Mouse (Mus musculus) kidney, embryonic 15.5 days (tissue): Measurements from ENCODE around the gene Tspyl3. TPM values are rescaled to one million over a fixed set of nuclear protein-coding genes. Genes with fewer than 3 reads are reported as not detected.

ENCODE experiments used
- ATAC-seq: fragments of 200-750 bp; cut with Nextera tagmentation; replicated peaks from 2 replicates; pipeline ENCODE4 v1.8.0; 2017; ENCODE audit warnings: moderate TSS enrichment; ENCODE audit not compliant: low FRiP score
- H3K27ac ChIP-seq: fragments of 300-500 bp; sonication (generic); 2 replicates; pipeline ENCODE4 v1.5.1; 2015; ENCODE audit warnings: mild to moderate bottlenecking, inconsistent platforms
- H3K27me3 ChIP-seq: fragments of 300-500 bp; sonication (generic); 2 replicates; pipeline ENCODE4 v1.6.1; 2015; ENCODE audit warnings: inconsistent platforms
- H3K36me3 ChIP-seq: fragments of 300-500 bp; sonication (generic); 2 replicates; pipeline ENCODE4 v1.6.1; 2015; ENCODE audit warnings: inconsistent platforms
- H3K4me1 ChIP-seq: fragments of 300-500 bp; sonication (generic); 2 replicates; pipeline ENCODE4 v1.6.1; 2015; ENCODE audit warnings: inconsistent platforms
- H3K4me2 ChIP-seq: fragments of 300-500 bp; sonication (generic); 2 replicates; pipeline ENCODE4 v1.6.1; 2015; ENCODE audit warnings: moderate library complexity, mild to moderate bottlenecking, inconsistent platforms
- H3K4me3 ChIP-seq: fragments of 300-500 bp; sonication (generic); replicated peaks from 2 replicates; pipeline ENCODE4 v1.5.1; 2015; ENCODE audit warnings: mild to moderate bottlenecking, inconsistent platforms
- H3K9ac ChIP-seq: fragments of 300-500 bp; sonication (generic); 2 replicates; pipeline ENCODE4 v1.6.1; 2015; ENCODE audit warnings: mild to moderate bottlenecking, inconsistent platforms
- H3K9me3 ChIP-seq: fragments of 300-500 bp; sonication (generic); replicated peaks from 2 replicates; pipeline ENCODE4 v1.6.1; 2016; ENCODE audit warnings: inconsistent platforms
- WGBS: fragments of 180-500 bp; shearing (Covaris S2); methylation state at CpG from one replicate; pipeline ENCODE4 v1.1.7; 2015; ENCODE audit warnings: mixed read lengths; 5-methylcytosine and 5-hydroxymethylcytosine counted together
- polyA plus RNA-seq: library from polyadenylated mRNA; unstranded; fragments of >200 nt; fragmentation: Nextera tagmentation; extraction: Ambion mirVana; gene quantifications from 2 replicates; pipeline ENCODE4 v1.2.1, GENCODE M21; 2015

The Tspyl3 gene
- polyA plus RNA-seq, 1 experiment from 2014 or later = 12.2 TPM

GRCm38 (mm10) chr2:153222130-153222529 is 3.1 kb downstream of the Tspyl3 start:
- no peak overlapping the region for H3K27ac ChIP-seq
- no peak overlapping the region for H3K4me2 ChIP-seq
- no peak for ATAC-seq
- H3K36me3 ChIP-seq = no peaks in the 10 kb centered on the region; the same call in 1 of the 2 replicates
- peaks cover 13% of the 10 kb centered on the region for H3K4me1 ChIP-seq
- no peak overlapping the region for H3K4me3 ChIP-seq
- no peaks in the 10 kb centered on the region for H3K27me3 ChIP-seq
- no peaks in the 10 kb centered on the region for H3K9me3 ChIP-seq
- H3K9ac ChIP-seq = no peak overlapping the region

DNA sequence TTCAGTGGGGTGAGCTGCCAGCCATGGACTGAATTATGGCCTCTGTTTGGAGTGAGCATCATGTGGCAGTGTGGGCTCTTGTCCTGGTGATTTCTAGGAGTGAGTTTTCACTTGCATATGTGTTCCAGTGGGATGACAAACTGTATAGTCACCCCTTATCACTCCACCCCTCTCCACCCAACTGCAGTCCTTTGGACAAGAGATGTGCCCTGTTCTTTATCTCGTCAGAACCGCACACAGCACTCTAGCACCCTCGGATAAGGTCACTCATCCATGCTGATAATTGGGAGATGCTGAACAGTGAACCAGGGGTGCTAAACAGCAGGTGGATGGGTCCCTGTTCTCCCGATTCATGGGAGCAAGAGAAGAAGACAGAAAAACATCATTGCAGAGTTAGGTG is 3.6 kb downstream of the Tspyl3 start:
- H3K4me3 ChIP-seq = no peak overlapping the region
- 83% methylated on average over 4 of the region's 4 CpGs for WGBS
- ATAC-seq = no peak; the same call in 1 of the 2 replicates
- no peak overlapping the region for H3K9ac ChIP-seq
- no peaks in the 10 kb centered on the region for H3K36me3 ChIP-seq
- peaks cover 13% of the 10 kb centered on the region for H3K4me1 ChIP-seq
- no peaks in the 10 kb centered on the region for H3K27me3 ChIP-seq
- H3K27ac ChIP-seq = no peak overlapping the region
- no peaks in the 10 kb centered on the region for H3K9me3 ChIP-seq
- no peak overlapping the region for H3K4me2 ChIP-seq

- Histone ChIP-seq H3K36me3 (no peaks in the 10 kb centered on the region), H3K4me2 (no peak overlapping the region), H3K4me3 (no peak overlapping the region), H3K4me1 (no peaks in the 10 kb centered on the region), H3K27me3 (no peaks in the 10 kb centered on the region), H3K27ac (no peak overlapping the region), H3K9ac (no peak overlapping the region), H3K9me3 (no peaks in the 10 kb centered on the region)
- 74% methylated on average over 3 of the region's 3 CpGs for WGBS
- no peak for ATAC-seq
Observed at GRCm38 (mm10) chr2:153218516-153218915, 6.7 kb downstream of the Tspyl3 start.

DNA sequence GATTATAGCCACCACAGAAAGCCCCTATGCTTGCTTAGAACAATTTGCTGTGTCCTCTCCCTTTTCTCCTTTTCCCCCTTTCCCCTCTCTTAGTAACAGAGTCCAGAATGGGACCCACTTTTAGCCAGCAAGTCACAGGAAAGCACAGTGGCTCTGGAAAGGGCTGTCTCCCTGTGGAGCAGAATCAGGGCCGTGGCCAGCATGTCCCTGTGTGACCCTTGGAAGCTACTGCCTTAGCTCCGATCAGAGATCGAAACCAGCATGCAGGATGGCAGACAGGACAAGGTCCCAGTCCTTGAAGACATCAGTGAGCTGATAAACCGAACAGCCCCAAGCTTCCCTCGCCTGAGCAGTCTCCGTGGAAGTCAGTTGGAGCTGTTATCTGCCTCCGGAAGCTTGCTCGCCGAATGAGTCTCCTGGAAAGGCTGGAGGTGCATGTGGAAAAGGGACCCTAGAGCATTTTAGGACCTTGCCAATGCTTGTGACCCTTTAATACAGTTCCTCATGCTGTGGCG is 7.4 kb downstream of the Tspyl3 start:
- H3K9me3 ChIP-seq = no peaks in the 10 kb centered on the region
- H3K4me1 ChIP-seq = no peaks in the 10 kb centered on the region
- 83% methylated on average over 10 of the region's 10 CpGs for WGBS
- no peak for ATAC-seq
- H3K27me3 ChIP-seq = no peaks in the 10 kb centered on the region
- H3K36me3 ChIP-seq = no peaks in the 10 kb centered on the region
- no peak overlapping the region for H3K4me3 ChIP-seq
- H3K9ac ChIP-seq = no peak overlapping the region
- no peak overlapping the region for H3K27ac ChIP-seq
- no peak overlapping the region for H3K4me2 ChIP-seq

- no peaks in the 10 kb centered on the region for H3K9me3 ChIP-seq
- no peak overlapping the region for H3K4me3 ChIP-seq
- H3K9ac ChIP-seq = no peak overlapping the region
- no peaks in the 10 kb centered on the region for H3K27me3 ChIP-seq
- H3K27ac ChIP-seq = no peak overlapping the region
- H3K36me3 ChIP-seq = 0 out of 2 replicates have a peak, but pooled peaks cover under 1% of the 10 kb centered on the region
- no peaks in the 10 kb centered on the region for H3K4me1 ChIP-seq
- 83% methylated on average over 4 of the region's 4 CpGs for WGBS
- no peak overlapping the region for H3K4me2 ChIP-seq
- ATAC-seq = no peak
Observed at GRCm38 (mm10) chr2:153215421-153215820, 9.8 kb downstream of the Tspyl3 start.

GRCm38 (mm10) chr2:153214771-153215259 is 10.4 kb downstream of the Tspyl3 start:
- no peak overlapping the region for H3K4me2 ChIP-seq
- no peak overlapping the region for H3K9ac ChIP-seq
- no peaks in the 10 kb centered on the region for H3K27me3 ChIP-seq
- no peaks in the 10 kb centered on the region for H3K9me3 ChIP-seq
- ATAC-seq = no peak
- no peak overlapping the region for H3K27ac ChIP-seq
- no peak overlapping the region for H3K4me3 ChIP-seq
- peaks cover 7% of the 10 kb centered on the region for H3K36me3 ChIP-seq
- H3K4me1 ChIP-seq = no peaks in the 10 kb centered on the region
- 63% methylated on average over 6 of the region's 6 CpGs for WGBS

DNA sequence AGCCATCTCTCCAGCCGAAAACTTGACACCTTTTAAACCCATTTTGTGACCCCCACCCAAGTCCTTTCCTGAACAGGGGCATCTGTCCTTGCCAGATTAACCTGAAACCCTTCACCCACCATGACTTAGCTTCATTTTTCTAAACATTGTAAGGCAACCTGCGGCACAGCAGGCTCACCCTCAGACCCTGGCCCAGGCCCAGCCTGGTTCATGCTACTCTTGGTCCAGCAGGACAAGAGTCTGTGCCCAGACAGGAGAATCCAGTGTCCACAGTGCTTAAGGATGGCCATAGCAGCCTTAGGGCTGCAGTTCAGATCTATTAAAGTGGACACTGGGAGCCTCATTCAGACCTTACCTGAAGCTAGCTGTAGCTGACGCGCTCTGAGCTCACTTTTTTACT is 11.9 kb downstream of the Tspyl3 start:
- ATAC-seq = no peak
- no peak overlapping the region for H3K4me3 ChIP-seq
- H3K27ac ChIP-seq = no peak overlapping the region
- 86% methylated on average over 4 of the region's 4 CpGs for WGBS
- no peaks in the 10 kb centered on the region for H3K27me3 ChIP-seq
- no peak overlapping the region for H3K4me2 ChIP-seq
- H3K9me3 ChIP-seq = no peaks in the 10 kb centered on the region
- H3K9ac ChIP-seq = no peak overlapping the region
- no peaks in the 10 kb centered on the region for H3K4me1 ChIP-seq
- H3K36me3 ChIP-seq = peaks cover 22% of the 10 kb centered on the region

GRCm38 (mm10) chr2:153211451-153211850 is 13.8 kb downstream of the Tspyl3 start:
- Histone ChIP-seq H3K4me1 (no peaks in the 10 kb centered on the region), H3K4me3 (no peak overlapping the region), H3K9ac (no peak overlapping the region), H3K27me3 (no peaks in the 10 kb centered on the region), H3K36me3 (peaks cover 41% of the 10 kb centered on the region), H3K4me2 (no peak overlapping the region), H3K27ac (no peak overlapping the region), H3K9me3 (no peaks in the 10 kb centered on the region)
- WGBS = 92% methylated on average over 5 of the region's 5 CpGs
- ATAC-seq = no peak

GRCm38 (mm10) chr2:153209286-153209685 is 16.0 kb downstream of the Tspyl3 start:
- Histone ChIP-seq H3K4me1 (no peaks in the 10 kb centered on the region), H3K27ac (no peak overlapping the region), H3K9me3 (no peaks in the 10 kb centered on the region), H3K4me3 (no peak overlapping the region), H3K4me2 (no peak overlapping the region), H3K27me3 (no peaks in the 10 kb centered on the region), H3K36me3 (peaks cover 62% of the 10 kb centered on the region), H3K9ac (no peak overlapping the region)
- ATAC-seq = no peak
- 81% methylated on average over 5 of the region's 5 CpGs for WGBS

DNA sequence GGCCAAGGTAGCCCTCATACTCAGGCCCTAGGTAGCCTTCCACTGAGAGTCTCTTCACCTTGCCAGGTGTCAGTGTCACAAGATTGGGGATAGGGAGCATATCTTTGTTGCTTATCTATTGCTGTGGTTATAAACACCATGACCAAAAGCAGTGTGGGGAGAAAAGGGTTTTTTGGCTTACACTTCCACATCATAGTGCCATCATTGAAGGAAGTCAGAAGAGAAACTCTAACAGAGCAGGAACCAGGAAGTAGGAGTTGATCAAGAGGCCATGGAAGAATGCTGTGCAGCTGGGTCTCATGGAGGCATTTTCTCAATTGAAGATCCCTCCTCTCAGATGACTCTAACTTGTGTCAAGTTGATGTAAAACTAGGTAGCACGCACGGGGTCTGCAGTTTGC is 17.1 kb downstream of the Tspyl3 start:
- H3K9me3 ChIP-seq = no peaks in the 10 kb centered on the region
- H3K36me3 ChIP-seq = peaks cover 73% of the 10 kb centered on the region
- H3K27me3 ChIP-seq = no peaks in the 10 kb centered on the region
- 95% methylated on average over 2 of the region's 2 CpGs for WGBS
- H3K4me1 ChIP-seq = no peaks in the 10 kb centered on the region
- no peak overlapping the region for H3K4me3 ChIP-seq
- H3K9ac ChIP-seq = no peak overlapping the region
- no peak overlapping the region for H3K27ac ChIP-seq
- ATAC-seq = no peak
- H3K4me2 ChIP-seq = no peak overlapping the region

- Histone ChIP-seq H3K9ac (no peak overlapping the region), H3K4me3 (no peak overlapping the region), H3K36me3 (peaks cover 93% of the 10 kb centered on the region), H3K27me3 (no peaks in the 10 kb centered on the region), H3K9me3 (no peaks in the 10 kb centered on the region), H3K27ac (no peak overlapping the region), H3K4me2 (no peak overlapping the region), H3K4me1 (no peaks in the 10 kb centered on the region)
- 75% methylated on average over 1 of the region's 1 CpGs for WGBS
- ATAC-seq = no peak
Observed at GRCm38 (mm10) chr2:153202766-153203165, 22.5 kb downstream of the Tspyl3 start.

DNA sequence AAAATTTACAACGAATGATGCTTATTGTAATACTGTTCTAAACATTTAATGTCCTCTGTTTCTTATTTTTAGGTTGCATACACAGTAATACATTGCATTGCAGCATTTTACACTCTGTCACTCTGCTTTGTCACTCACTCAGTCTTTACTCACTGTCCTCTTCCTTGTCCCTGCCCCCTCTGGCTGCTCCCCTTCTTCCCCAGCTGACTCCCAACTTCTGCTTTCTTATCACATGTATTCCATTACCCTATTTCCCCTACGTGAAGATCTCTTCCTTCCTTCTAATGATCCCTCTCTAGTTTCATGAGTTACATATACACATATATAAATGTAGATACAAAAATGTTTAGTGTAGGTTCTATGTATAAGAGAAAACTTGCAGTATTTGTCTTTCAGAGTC is 26.1 kb downstream of the Tspyl3 start:
- no peaks in the 10 kb centered on the region for H3K9me3 ChIP-seq
- no peak overlapping the region for H3K4me3 ChIP-seq
- H3K4me1 ChIP-seq = no peaks in the 10 kb centered on the region
- no peak for ATAC-seq
- 78% methylated on average over 2 of the region's 2 CpGs for WGBS
- H3K27me3 ChIP-seq = no peaks in the 10 kb centered on the region
- no peak overlapping the region for H3K27ac ChIP-seq
- H3K4me2 ChIP-seq = no peak overlapping the region
- H3K9ac ChIP-seq = no peak overlapping the region
- peaks cover 92% of the 10 kb centered on the region for H3K36me3 ChIP-seq

DNA sequence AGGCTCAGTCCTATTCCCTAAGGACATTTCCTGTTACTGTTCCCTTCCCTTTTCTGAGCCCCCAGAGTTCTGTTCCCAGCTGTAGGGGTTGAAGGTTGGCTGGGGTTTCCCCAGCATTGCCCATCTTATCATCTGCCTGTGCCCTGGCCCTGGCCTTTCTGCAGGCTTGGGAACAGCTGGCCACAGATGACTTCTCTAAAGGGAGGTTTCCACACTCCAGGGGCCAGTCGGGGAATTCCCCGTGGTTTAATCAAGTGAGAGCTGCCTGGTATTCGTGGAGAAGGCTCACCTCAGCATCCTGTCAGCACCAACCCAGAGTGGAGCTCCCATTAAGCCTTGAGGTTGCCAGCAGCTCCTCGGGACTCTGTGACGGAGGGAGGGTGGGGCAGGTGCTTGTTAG is 26.8 kb downstream of the Tspyl3 start:
- Histone ChIP-seq H3K9ac (no peak overlapping the region), H3K27me3 (no peaks in the 10 kb centered on the region), H3K9me3 (no peaks in the 10 kb centered on the region), H3K4me2 (no peak overlapping the region), H3K36me3 (peaks cover 92% of the 10 kb centered on the region), H3K4me1 (no peaks in the 10 kb centered on the region), H3K4me3 (no peak overlapping the region), H3K27ac (no peak overlapping the region)
- 66% methylated on average over 5 of the region's 5 CpGs for WGBS
- ATAC-seq = no peak
